Mouse (Mus musculus) MEL (cell line): ENCODE data around the gene Tspoap1. TPM values are rescaled to one million over a fixed set of nuclear protein-coding genes. Genes with fewer than 3 reads are reported as not detected.
A peak's percentile ranks its signal among the peaks of the same experiment; 100 is the strongest.

Experiments
- DNase-seq: peaks from one replicate; pipeline ENCODE4 v3.0.0; 2011; ENCODE audit warnings: low read depth, low spot score
- H3K27ac ChIP-seq: 2 replicates; pipeline ENCODE4 v1.5.1; 2012; ENCODE audit warnings: low read depth, mild to moderate bottlenecking, control low read depth, low read length, moderate library complexity; ENCODE audit not compliant: control insufficient read depth
- H3K27me3 ChIP-seq, 2 experiments: fragments of 150-350 bp in 1 of 2; sonication (generic) in 1 of 2; 2 replicates each; pipeline ENCODE4 v1.6.1; 2012; ENCODE audit warnings: low read length in 2 of 2, mild to moderate bottlenecking in 2 of 2, improper control_type of control experiment in 1 of 2, moderate library complexity in 1 of 2; ENCODE audit not compliant: insufficient read depth in 2 of 2, control insufficient read depth in 1 of 2
- H3K36me3 ChIP-seq, 2 experiments: 2 replicates each; pipeline ENCODE4 v1.6.1; 2012 to 2014; ENCODE audit warnings: low read length in 2 of 2, improper control_type of control experiment in 1 of 2, inconsistent platforms in 1 of 2, mild to moderate bottlenecking in 1 of 2; ENCODE audit not compliant: insufficient read depth in 2 of 2, control insufficient read depth in 1 of 2
- H3K4me1 ChIP-seq, 2 experiments: fragments of 150-350 bp in 1 of 2; sonication (generic) in 1 of 2; 2 replicates each; pipeline ENCODE4 v1.6.1; 2012; ENCODE audit warnings: low read length in 2 of 2, improper control_type of control experiment in 1 of 2, mild to moderate bottlenecking in 1 of 2; ENCODE audit not compliant: insufficient read depth in 2 of 2, control insufficient read depth in 1 of 2
- H3K4me3 ChIP-seq, 2 experiments: fragments of 150-350 bp in 1 of 2; sonication (generic) in 1 of 2; 2 replicates each; pipeline ENCODE4 v1.5.1; 2012; ENCODE audit warnings: low read depth in 2 of 2, low read length in 2 of 2, mild to moderate bottlenecking in 2 of 2, moderate library complexity in 2 of 2, control low read depth in 1 of 2, improper control_type of control experiment in 1 of 2; ENCODE audit not compliant: control insufficient read depth in 1 of 2, insufficient read depth in 1 of 2
- H3K79me2 ChIP-seq: 2 replicates; pipeline ENCODE4 v1.6.1; 2012; ENCODE audit warnings: mild to moderate bottlenecking, low read length, moderate library complexity; ENCODE audit not compliant: control insufficient read depth, poor library complexity, insufficient read depth
- H3K9ac ChIP-seq: 2 replicates; pipeline ENCODE4 v1.6.1; 2012; ENCODE audit warnings: low read depth, mild to moderate bottlenecking, control low read depth, low read length, moderate library complexity; ENCODE audit not compliant: control insufficient read depth, poor library complexity, severe bottlenecking
- H3K9me3 ChIP-seq: fragments of 150-350 bp; sonication (generic); replicated peaks from 2 replicates; pipeline ENCODE4 v1.6.1; 2012; ENCODE audit warnings: mild to moderate bottlenecking, low read length, improper control_type of control experiment, moderate library complexity; ENCODE audit not compliant: insufficient read depth
- CTCF ChIP-seq, 3 experiments: IDR thresholded peaks in 2 of 3; conservative IDR thresholded peaks in 1 of 3; 2 replicates each; pipeline ENCODE4 v1.5.1; 2011 to 2012; ENCODE audit warnings: low read length in 3 of 3, low read depth in 2 of 3, mild to moderate bottlenecking in 2 of 3, improper control_type of control experiment in 1 of 3, inconsistent platforms in 1 of 3, mixed read lengths in 1 of 3, moderate library complexity in 1 of 3; ENCODE audit not compliant: control insufficient read depth in 1 of 3, insufficient read depth in 1 of 3, poor library complexity in 1 of 3, severe bottlenecking in 1 of 3
- ETS1 ChIP-seq: IDR thresholded peaks from 2 replicates; pipeline ENCODE4 v1.6.1; 2012; ENCODE audit warnings: low read depth, mild to moderate bottlenecking, inconsistent platforms, low read length, improper control_type of control experiment, moderate library complexity
- GABPA ChIP-seq: IDR thresholded peaks from 2 replicates; pipeline ENCODE4 v1.6.1; 2012; ENCODE audit warnings: low read depth, mild to moderate bottlenecking, inconsistent platforms, low read length, improper control_type of control experiment, moderate library complexity
- GATA1 ChIP-seq: IDR thresholded peaks from 2 replicates; pipeline ENCODE4 v1.6.1; 2011; ENCODE audit warnings: low read depth, low read length, improper control_type of control experiment
- HCFC1 ChIP-seq: IDR thresholded peaks from 2 replicates; pipeline ENCODE4 v1.6.1; 2012; ENCODE audit warnings: low read depth, mild to moderate bottlenecking, inconsistent platforms, low read length, improper control_type of control experiment, moderate library complexity
- JUND ChIP-seq: IDR thresholded peaks from 2 replicates; pipeline ENCODE4 v1.6.1; 2011; ENCODE audit warnings: low read depth, mild to moderate bottlenecking, improper control_type of control experiment, low read length
- MAFK ChIP-seq: IDR thresholded peaks from 2 replicates; pipeline ENCODE4 v1.6.1; 2011; ENCODE audit warnings: low read depth, mild to moderate bottlenecking, low read length, improper control_type of control experiment, borderline replicate concordance
- MAX ChIP-seq: IDR thresholded peaks from 2 replicates; pipeline ENCODE4 v1.6.1; 2011; ENCODE audit warnings: low read length, improper control_type of control experiment
- MAZ ChIP-seq: IDR thresholded peaks from 2 replicates; pipeline ENCODE4 v1.6.1; 2012; ENCODE audit warnings: low read depth, mild to moderate bottlenecking, inconsistent platforms, low read length, improper control_type of control experiment
- MEF2A ChIP-seq: IDR thresholded peaks from 2 replicates; pipeline ENCODE4 v1.6.1; 2014; ENCODE audit warnings: low read depth, mild to moderate bottlenecking, inconsistent platforms, low read length, improper control_type of control experiment; ENCODE audit not compliant: poor library complexity, insufficient replicate concordance, severe bottlenecking; ENCODE audit errors: extremely low read depth
- MYB ChIP-seq: IDR thresholded peaks from 2 replicates; pipeline ENCODE4 v1.6.1; 2011; ENCODE audit warnings: mild to moderate bottlenecking, low read depth, low read length, improper control_type of control experiment
- MYC ChIP-seq: IDR thresholded peaks from 2 replicates; pipeline ENCODE4 v1.6.1; 2011; ENCODE audit warnings: low read depth, mild to moderate bottlenecking, low read length, improper control_type of control experiment, moderate library complexity
- NELFE ChIP-seq: IDR thresholded peaks from 2 replicates; pipeline ENCODE4 v1.6.1; 2011; ENCODE audit warnings: low read depth, low read length, improper control_type of control experiment
- NRF1 ChIP-seq: IDR thresholded peaks from 2 replicates; pipeline ENCODE4 v1.6.1; 2014; ENCODE audit warnings: low read depth, mild to moderate bottlenecking, inconsistent platforms, low read length, improper control_type of control experiment, moderate library complexity; ENCODE audit not compliant: poor library complexity, insufficient read depth, severe bottlenecking
- POLR2A ChIP-seq, 2 experiments: IDR thresholded peaks; 2 replicates each; pipeline ENCODE4 v1.6.1; 2011 to 2012; ENCODE audit warnings: low read length in 2 of 2, mild to moderate bottlenecking in 2 of 2, control low read depth in 1 of 2, improper control_type of control experiment in 1 of 2, low read depth in 1 of 2, moderate library complexity in 1 of 2; ENCODE audit not compliant: control insufficient read depth in 1 of 2, insufficient read depth in 1 of 2, poor library complexity in 1 of 2
- POLR2AphosphoS2 ChIP-seq: IDR thresholded peaks from 2 replicates; pipeline ENCODE4 v1.6.1; 2011; ENCODE audit warnings: low read length, improper control_type of control experiment
- RAD21 ChIP-seq: IDR thresholded peaks from 2 replicates; pipeline ENCODE4 v1.6.1; 2011; ENCODE audit warnings: mild to moderate bottlenecking, low read depth, low read length, improper control_type of control experiment
- RCOR1 ChIP-seq: IDR thresholded peaks from 2 replicates; pipeline ENCODE4 v1.6.1; 2012; ENCODE audit warnings: low read depth, mild to moderate bottlenecking, inconsistent platforms, low read length, improper control_type of control experiment
- SIN3A ChIP-seq: IDR thresholded peaks from 2 replicates; pipeline ENCODE4 v1.6.1; 2012; ENCODE audit warnings: low read length, improper control_type of control experiment, inconsistent platforms
- TAL1 ChIP-seq: IDR thresholded peaks from 2 replicates; pipeline ENCODE4 v1.6.1; 2012; ENCODE audit warnings: mild to moderate bottlenecking, inconsistent platforms, low read length, moderate library complexity, mixed read lengths
- TCF12 ChIP-seq: IDR thresholded peaks from 2 replicates; pipeline ENCODE4 v1.6.1; 2014; ENCODE audit warnings: low read depth, mild to moderate bottlenecking, inconsistent platforms, low read length, improper control_type of control experiment, moderate library complexity
- UBTF ChIP-seq: IDR thresholded peaks from 2 replicates; pipeline ENCODE4 v1.6.1; 2012; ENCODE audit warnings: low read depth, mild to moderate bottlenecking, inconsistent platforms, low read length, improper control_type of control experiment, moderate library complexity, borderline replicate concordance; ENCODE audit not compliant: insufficient read depth
- USF1 ChIP-seq: IDR thresholded peaks from 2 replicates; pipeline ENCODE4 v1.6.1; 2014; ENCODE audit warnings: low read depth, mild to moderate bottlenecking, inconsistent platforms, low read length, improper control_type of control experiment, moderate library complexity
- USF2 ChIP-seq, 2 experiments: IDR thresholded peaks; 2 replicates each; pipeline ENCODE4 v1.6.1; 2011 to 2012; ENCODE audit warnings: improper control_type of control experiment in 2 of 2, low read length in 2 of 2, borderline replicate concordance in 1 of 2, inconsistent platforms in 1 of 2, low read depth in 1 of 2, mild to moderate bottlenecking in 1 of 2; ENCODE audit not compliant: insufficient read depth in 1 of 2
- ZC3H11A ChIP-seq: IDR thresholded peaks from 2 replicates; pipeline ENCODE4 v1.6.1; 2012; ENCODE audit warnings: low read depth, mild to moderate bottlenecking, inconsistent platforms, low read length, improper control_type of control experiment
- ZMIZ1 ChIP-seq: IDR thresholded peaks from 2 replicates; pipeline ENCODE4 v1.6.1; 2012; ENCODE audit warnings: low read depth, mild to moderate bottlenecking, inconsistent platforms, low read length, improper control_type of control experiment, moderate library complexity
- ZNF384 ChIP-seq: IDR thresholded peaks from 2 replicates; pipeline ENCODE4 v1.6.1; 2012; ENCODE audit warnings: low read depth, mild to moderate bottlenecking, inconsistent platforms, low read length, improper control_type of control experiment
- polyA plus RNA-seq, 2 experiments: library from polyadenylated mRNA; stranded (reverse) in 1 of 2; unstranded in 1 of 2; fragments of >175 nt in 1 of 2; fragments of >200 nt in 1 of 2; gene quantifications; 2 replicates each; pipeline versions ENCODE4 v1.2.1 to v1.2.4; 2012; ENCODE audit warnings: low replicate concordance in 2 of 2, low read depth in 1 of 2; ENCODE audit not compliant: insufficient read length in 2 of 2, insufficient read depth in 1 of 2, missing spikeins in 1 of 2
- total RNA-seq: library from RNA; depleted of rRNA; stranded (reverse); fragments of 300-350 nt; gene quantifications from 2 replicates; pipeline ENCODE4 v1.2.3, GENCODE M21; 2012

Tspoap1 gene
- total and polyA plus RNA-seq, 3 experiments = 5.2 to 8.6 TPM; not detected in 1

DNA sequence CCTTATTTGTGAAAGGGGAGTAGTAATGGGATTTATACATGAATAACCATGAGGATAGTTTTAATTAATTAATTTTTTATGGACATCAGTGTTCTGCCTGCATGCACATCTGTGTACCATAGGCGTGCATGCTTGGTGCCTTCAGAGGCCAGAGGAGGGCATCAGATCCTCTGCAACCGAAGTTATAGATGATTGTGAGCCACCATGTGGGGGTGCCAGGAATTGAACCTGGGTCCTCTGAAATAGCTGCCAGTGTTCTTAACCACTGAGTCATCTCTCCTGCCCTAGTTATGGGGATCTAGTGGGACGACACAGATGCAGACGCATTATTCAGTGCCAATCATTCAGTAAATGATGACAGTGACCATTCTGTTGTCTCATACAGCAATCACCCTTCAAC, 37.5 kb upstream of the Tspoap1 start (continued):
- TF ChIP-seq USF2 (IDR thresholded peaks at IDR 0.05; ENCODE audit: borderline replicate concordance in 1 of 2, insufficient read depth in 1 of 2, low read depth in 1 of 2, low read length in 2 of 2) (no peak), RCOR1 (no peak), SIN3A (no peak)
- TF ChIP-seq, all 39 proteins: peak for 5

DNA sequence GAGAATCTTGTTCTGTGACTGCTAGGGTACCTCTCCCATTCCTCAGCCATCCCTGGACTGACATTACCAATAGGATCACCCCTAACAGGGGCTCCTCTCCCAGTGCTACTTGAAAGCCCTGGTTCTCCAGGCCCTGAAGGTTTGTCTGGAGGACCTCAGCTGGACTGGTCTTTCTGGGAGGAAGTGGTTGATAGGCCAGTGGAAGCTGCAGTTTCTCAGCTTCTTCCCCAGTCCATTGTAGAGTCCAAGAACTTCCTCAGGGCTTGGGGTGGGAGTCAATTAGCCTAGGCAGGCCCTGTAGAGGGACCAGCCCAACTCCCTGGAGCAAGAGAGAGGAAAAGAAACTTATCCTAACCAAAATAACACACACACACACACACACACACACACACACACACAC, 34.8 kb upstream of the Tspoap1 start:
- H3K4me1 ChIP-seq = peaks cover 35 to 54% of the 10 kb centered on the region in 2 experiments
- no peaks in the 10 kb centered on the region for H3K27me3 ChIP-seq
- peak overlapping the region; percentile 9 to 40 for H3K4me3 ChIP-seq
- TF ChIP-seq MYB = no peak
- 0 out of 4 replicates have a peak, but pooled peaks of 1 of the 2 experiments have one; percentile 24 for TF ChIP-seq POLR2A (IDR thresholded peaks at IDR 0.05; ENCODE audit: control insufficient read depth in 1 of 2, insufficient read depth in 1 of 2, low read depth in 1 of 2, low read length in 2 of 2, poor library complexity in 1 of 2)
- TF ChIP-seq UBTF = no peak
- TF ChIP-seq TAL1 = no peak
- H3K79me2 ChIP-seq = peaks cover 24% of the 10 kb centered on the region
- DNase-seq = no peak
- peak overlapping the region; percentile 81 for H3K9ac ChIP-seq
- H3K36me3 ChIP-seq = peaks cover 0 to 44% of the 10 kb centered on the region in 2 experiments; a peak in 2 of 4 replicates
- H3K9me3 ChIP-seq = no peaks in the 10 kb centered on the region
- peak overlapping the region; percentile 94 for H3K27ac ChIP-seq

DNA sequence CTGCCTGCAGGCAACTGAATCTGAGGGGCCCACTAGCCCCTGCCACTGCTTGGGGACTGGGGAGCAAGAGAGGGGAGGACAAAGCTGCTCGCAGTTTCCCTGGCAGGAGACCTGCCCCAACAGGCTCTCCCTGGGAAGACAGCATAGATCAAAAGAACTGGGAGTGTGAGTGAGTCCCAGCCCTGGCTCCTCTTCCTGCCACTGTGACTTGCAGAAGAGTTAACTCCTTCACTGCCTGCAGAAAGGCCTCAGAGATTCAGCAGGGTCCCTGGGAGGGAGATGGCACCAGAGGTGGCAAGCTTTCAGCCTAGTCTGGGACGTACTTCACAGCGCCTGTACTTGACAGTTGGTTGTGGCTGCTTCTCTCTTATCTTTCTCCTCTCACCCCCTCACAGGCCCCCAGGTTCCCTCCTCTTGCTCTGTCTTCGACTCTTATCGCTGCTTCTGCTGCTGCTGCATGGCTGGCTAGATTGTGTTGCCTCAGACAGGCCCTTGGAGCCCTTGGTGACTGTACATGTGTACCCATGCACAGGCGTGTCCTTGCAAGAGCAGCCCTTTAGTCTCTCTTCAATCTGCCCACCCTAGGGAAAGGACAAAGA, 34.3 kb upstream of the Tspoap1 start:
- Histone ChIP-seq H3K9ac (peak overlapping the region; percentile 81), H3K27ac (peak overlapping the region; percentile 98), H3K4me1 (peaks cover 39 to 57% of the 10 kb centered on the region in 2 experiments), H3K9me3 (no peaks in the 10 kb centered on the region), H3K27me3 (no peaks in the 10 kb centered on the region), H3K79me2 (peaks cover 27% of the 10 kb centered on the region), H3K36me3 (peaks cover 0 to 50% of the 10 kb centered on the region in 2 experiments; a peak in 2 of 4 replicates), H3K4me3 (peak overlapping the region; percentile 9 to 40)
- peak; percentile 100 for DNase-seq
- peak; percentile 99 for TF ChIP-seq TAL1
- TF ChIP-seq NELFE = peak; percentile 86
- TF ChIP-seq ZNF384 = no peak
- peak; percentile 100 for TF ChIP-seq GATA1
- TF ChIP-seq MEF2A = peak; percentile 67; the same call in 1 of the 2 replicates
- TF ChIP-seq ZMIZ1 = peak; percentile 94
- peak; percentile 100 for TF ChIP-seq TCF12
- peak; percentile 97 for TF ChIP-seq ETS1
- no peak for TF ChIP-seq GABPA
- TF ChIP-seq CTCF (IDR thresholded peaks at IDR 0.05 in 2 of 3, conservative IDR thresholded peaks at IDR 0.05 in 1 of 3; ENCODE audit: control insufficient read depth in 1 of 3, insufficient read depth in 1 of 3, low read depth in 2 of 3, low read length in 3 of 3, poor library complexity in 1 of 3, severe bottlenecking in 1 of 3) = no peak
- TF ChIP-seq USF1 = no peak
- TF ChIP-seq POLR2AphosphoS2 = peak; percentile 96
- peak; percentile 36 to 89; a peak in 3 of 4 replicates for TF ChIP-seq POLR2A (IDR thresholded peaks at IDR 0.05; ENCODE audit: control insufficient read depth in 1 of 2, insufficient read depth in 1 of 2, low read depth in 1 of 2, low read length in 2 of 2, poor library complexity in 1 of 2)
- no peak for TF ChIP-seq RAD21
- TF ChIP-seq MAFK = peak; percentile 40; the same call in 1 of the 2 replicates
- peak; percentile 75 for TF ChIP-seq HCFC1
- peak; percentile 100 for TF ChIP-seq SIN3A
- peak; percentile 94 for TF ChIP-seq MYC
- no peak for TF ChIP-seq ZC3H11A
- peak; percentile 99 for TF ChIP-seq MAZ
- peak; percentile 39; the same call in 1 of the 2 replicates for TF ChIP-seq NRF1
- peak; percentile 89; the same call in 1 of the 2 replicates for TF ChIP-seq JUND
- peak; percentile 99 for TF ChIP-seq MYB
- TF ChIP-seq MAX = peak; percentile 94
